ENCODE assay signal across 9 mouse cellular contexts in the genomic region with DNA sequence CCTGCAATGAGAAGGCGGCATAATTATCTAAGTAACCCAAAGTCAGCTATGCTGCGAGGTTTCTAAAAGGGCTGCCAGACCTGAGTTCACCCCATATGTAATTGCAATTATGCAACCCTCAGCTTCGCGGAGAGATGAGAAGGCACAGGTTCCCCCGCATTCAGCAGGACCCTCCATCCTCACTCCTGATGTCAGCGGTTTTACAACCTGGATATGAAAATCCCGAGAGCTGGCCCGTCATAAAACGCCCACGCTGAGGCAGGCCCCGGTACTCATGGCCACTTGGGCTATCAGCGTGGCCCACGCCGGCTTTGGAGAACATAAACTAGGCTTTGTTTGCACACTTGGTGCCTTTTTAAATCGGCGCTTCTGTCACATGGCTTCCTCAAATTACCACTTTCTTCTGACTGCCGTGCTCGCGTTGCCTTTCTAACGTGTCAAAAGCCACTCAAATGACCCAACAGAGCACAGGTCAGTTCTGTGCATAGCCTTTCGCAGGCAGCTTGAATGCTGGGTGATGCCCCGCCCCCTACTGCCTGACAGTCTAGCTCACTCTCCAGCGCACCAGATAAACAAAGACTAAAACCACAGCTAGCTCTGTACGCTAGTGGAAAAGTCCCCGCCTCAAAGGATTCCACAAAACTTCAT. TPM values are rescaled to one million over a fixed set of nuclear protein-coding genes. Genes with fewer than 3 reads are reported as not detected.
DNase-seq lines count a peak whose midpoint lies in the region; ATAC-seq and TF ChIP-seq lines count a peak whose summit lies in the region.
"Had no signal": no experiment of that assay in that cellular context is flagged by ENCODE, and none has a peak within 500 bp of the region (broad histone marks: within the 10 kb centered on the region; RNA-seq: fewer than 3 reads in every experiment).

No protein-coding gene starts in this region.

- no peak for DNase-seq in frontal cortex, postnatal 25 days (ENCODE audit: low spot score in 2 of 2)
- DNase-seq in ZHBTc4 (ENCODE audit: low read depth, low spot score) = peak; percentile 48
- peak; percentile 41 for DNase-seq in forelimb bud, embryonic 11.5 days (ENCODE audit: low read depth, low spot score)
- DNase-seq in midbrain, postnatal 0 days (ENCODE audit: low spot score) = peak; percentile 26
- DNase-seq in layer of hippocampus, adult 9-10 months (ENCODE audit: low spot score) = no peak

- no peak overlapping the region for H3K9ac ChIP-seq in liver, embryonic 12.5 days
- no peak overlapping the region for H3K9ac ChIP-seq in midbrain, postnatal 0 days (replicated peaks; ENCODE audit: low read length, poor library complexity, severe bottlenecking)

- H3K36me3 ChIP-seq in liver, embryonic 12.5 days = no peaks in the 10 kb centered on the region
- peaks cover 38% of the 10 kb centered on the region for H3K36me3 ChIP-seq in midbrain, postnatal 0 days (ENCODE audit: insufficient read depth, low read length)

- no peaks in the 10 kb centered on the region for H3K27me3 ChIP-seq in liver, embryonic 12.5 days (replicated peaks)
- no peaks in the 10 kb centered on the region for H3K27me3 ChIP-seq in midbrain, postnatal 0 days (ENCODE audit: insufficient read depth, low read length)

- no peak overlapping the region for H3K27ac ChIP-seq in liver, embryonic 12.5 days
- no peak overlapping the region for H3K27ac ChIP-seq in midbrain, postnatal 0 days (ENCODE audit: low read depth, low read length)

- 32% methylated on average over 25 of the region's 25 CpGs for WGBS in liver, embryonic 12.5 days (ENCODE audit: insufficient replicate concordance)
- WGBS in midbrain, postnatal 0 days = 46% methylated on average over 25 of the region's 25 CpGs

- H3K4me1 ChIP-seq in liver, embryonic 12.5 days = 0 out of 2 replicates have a peak, but pooled peaks cover 3% of the 10 kb centered on the region
- H3K4me1 ChIP-seq in midbrain, postnatal 0 days (ENCODE audit: insufficient read depth, low read length) = no peaks in the 10 kb centered on the region

- H3K9me3 ChIP-seq in liver, embryonic 12.5 days (replicated peaks) = no peaks in the 10 kb centered on the region
- no peaks in the 10 kb centered on the region for H3K9me3 ChIP-seq in midbrain, postnatal 0 days (ENCODE audit: low read length)

- 0 out of 2 replicates have a peak overlapping the region, but pooled peaks have one; percentile 2 for H3K4me3 ChIP-seq in liver, embryonic 12.5 days
- no peak overlapping the region for H3K4me3 ChIP-seq in midbrain, postnatal 0 days (ENCODE audit: low read depth, low read length)

- ATAC-seq in frontal cortex, adult (ENCODE audit: low TSS enrichment) = peak; percentile 62
- ATAC-seq in inflammation-experienced regulatory T-cells, adult 6 months = peak; percentile 73
- ATAC-seq in liver, embryonic 12.5 days = peak; percentile 64; the same call in 1 of the 2 replicates
- ATAC-seq in midbrain, postnatal 0 days (ENCODE audit: low FRiP score) = no peak

- H3K4me2 ChIP-seq in liver, embryonic 12.5 days = peak overlapping the region; percentile 38
- H3K4me2 ChIP-seq in midbrain, postnatal 0 days (ENCODE audit: low read depth, low read length, poor library complexity, severe bottlenecking) = 0 out of 2 replicates have a peak overlapping the region, but pooled peaks have one; percentile 30

- TF ChIP-seq CTCF in midbrain, postnatal 0 days (IDR thresholded peaks at IDR 0.05) = no peak

RNA-seq across cellular contexts. Expression of a gene that starts 53.9 kb away (rescaled TPM):
- polyA plus RNA-seq in inflammation-experienced regulatory T-cells, adult 6 months (2017; shearing (Covaris generic)) = 1 to 10 TPM; 3.3 to 7.0 (median 3.5) TPM
- 0.11 and 0.30 TPM in 2 replicates for polyA plus RNA-seq in liver, embryonic 12.5 days (2016; fragmentation: Nextera tagmentation; extraction: Ambion mirVana)
- total RNA-seq in midbrain, postnatal 0 days (2014; rRNA removed) = 46.9 and 49.1 TPM in 2 replicates
- polyA plus RNA-seq in midbrain, postnatal 0 days (2015; fragmentation: Nextera tagmentation; extraction: Ambion mirVana) = 8.3 and 9.1 TPM in 2 replicates
- polyA plus RNA-seq: C2C12 had no signal

Comparison
In these comparisons a context has a peak if more than half of its experiments do, and no peak if none do; other contexts are left out.
1. DNase-seq: peak in ZHBTc4 (single experiment), forelimb bud, embryonic 11.5 days (single experiment) and midbrain, postnatal 0 days (single experiment); none in frontal cortex, postnatal 25 days (0 of 2) and layer of hippocampus, adult 9-10 months (single experiment).